Mouse (Mus musculus): ENCODE results near the gene Tmx1. TPM values are rescaled to one million over a fixed set of nuclear protein-coding genes. Genes with fewer than 3 reads are reported as not detected.
A peak's percentile ranks its signal among the peaks of the same experiment; 100 is the strongest.

Tmx1 gene
- polyA plus RNA-seq, 1 experiment from 2014 or later = 153 TPM

DNA sequence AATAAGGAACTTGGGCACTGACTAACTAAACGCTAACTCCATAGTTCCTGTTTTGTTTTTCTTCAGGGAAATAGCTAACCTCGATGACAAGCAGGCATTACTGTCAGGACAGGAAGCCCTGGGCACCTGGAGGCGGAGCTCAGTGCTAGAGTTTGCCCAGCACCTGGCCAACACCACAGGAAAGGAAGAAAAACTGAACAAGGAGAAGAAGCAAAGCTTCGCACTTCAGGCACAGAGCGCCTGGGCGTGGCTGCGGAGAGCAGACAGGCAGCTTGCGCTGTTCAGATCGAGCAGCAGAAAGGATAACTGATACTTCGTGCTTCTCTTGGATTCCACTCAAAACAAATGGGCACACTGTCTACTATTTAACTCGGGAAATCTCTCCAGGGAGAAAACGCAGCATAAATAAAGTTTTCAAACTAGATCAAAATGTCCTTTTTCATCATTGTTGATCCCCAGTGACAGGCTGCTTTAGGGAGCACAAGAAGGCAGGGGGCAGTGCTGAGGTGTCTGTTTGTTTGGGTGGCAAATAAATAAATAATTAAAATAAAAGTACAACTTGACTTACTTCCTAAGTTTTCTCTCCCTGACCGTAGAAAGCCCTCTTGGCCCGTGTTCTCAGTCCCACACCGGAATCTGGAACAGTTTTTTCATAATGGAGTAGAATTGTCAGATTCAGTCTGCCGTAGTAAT lies 24.1 kb downstream of the Tmx1 start:
- H3K27ac ChIP-seq (ENCODE audit: low read depth, low read length) = no peak overlapping the region
- H3K27me3 ChIP-seq (replicated peaks; ENCODE audit: control insufficient read depth, insufficient read depth, low read length) = no peaks in the 10 kb centered on the region
- H3K4me3 ChIP-seq (ENCODE audit: low read length) = no peak overlapping the region
- no peaks in the 10 kb centered on the region for H3K4me1 ChIP-seq (ENCODE audit: control insufficient read depth, insufficient read depth, low read depth, low read length)
- no peak overlapping the region for H3K9ac ChIP-seq (ENCODE audit: low read depth, low read length)
- H3K4me2 ChIP-seq (ENCODE audit: low read length) = no peak overlapping the region
- no peaks in the 10 kb centered on the region for H3K9me3 ChIP-seq (ENCODE audit: control insufficient read depth, low read length)
- ATAC-seq = no peak
- no peaks in the 10 kb centered on the region for H3K36me3 ChIP-seq (ENCODE audit: control insufficient read depth, insufficient read depth, low read length)
- 87% methylated on average over 16 of the region's 16 CpGs for WGBS

DNA sequence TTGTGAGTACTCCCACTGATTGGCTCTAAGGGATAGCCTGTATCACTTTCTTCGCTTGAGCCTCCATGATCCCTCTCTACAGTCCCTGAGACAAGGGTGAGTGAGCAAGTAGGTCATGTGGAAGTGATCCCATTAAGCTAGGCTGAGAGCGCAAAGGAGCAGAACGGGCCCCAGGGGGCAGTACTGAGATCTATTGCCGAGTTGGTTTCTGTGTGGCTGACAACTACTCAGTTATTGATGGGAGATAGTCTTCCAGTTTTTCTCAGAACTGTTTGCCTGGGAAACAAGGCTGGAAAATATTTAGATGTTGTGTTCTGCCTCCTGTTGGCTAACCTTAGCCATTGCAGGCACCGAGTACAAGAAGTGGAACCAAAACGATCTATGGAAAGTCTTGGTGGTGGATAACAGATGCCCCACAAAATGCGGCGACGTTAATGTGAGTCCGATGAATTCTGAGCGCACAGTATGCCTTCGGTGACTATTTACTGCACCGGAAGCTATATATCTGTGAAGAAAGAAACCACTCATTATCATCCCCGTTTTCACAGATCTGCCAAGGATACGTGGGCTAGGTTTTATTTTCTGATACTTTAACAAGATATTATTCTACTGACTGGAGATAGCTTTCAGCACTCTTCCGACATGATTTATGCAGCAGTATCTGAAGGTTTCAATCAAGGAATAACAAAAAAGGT lies 24.8 kb downstream of the Tmx1 start:
- Histone ChIP-seq H3K4me2 (ENCODE audit: low read length) (no peak overlapping the region), H3K27me3 (replicated peaks; ENCODE audit: control insufficient read depth, insufficient read depth, low read length) (no peaks in the 10 kb centered on the region), H3K4me1 (ENCODE audit: control insufficient read depth, insufficient read depth, low read depth, low read length) (no peaks in the 10 kb centered on the region), H3K9ac (ENCODE audit: low read depth, low read length) (no peak overlapping the region), H3K4me3 (ENCODE audit: low read length) (no peak overlapping the region), H3K27ac (ENCODE audit: low read depth, low read length) (no peak overlapping the region), H3K36me3 (ENCODE audit: control insufficient read depth, insufficient read depth, low read length) (no peaks in the 10 kb centered on the region), H3K9me3 (ENCODE audit: control insufficient read depth, low read length) (no peaks in the 10 kb centered on the region)
- WGBS = 75% methylated on average over 16 of the region's 16 CpGs
- ATAC-seq = no peak

DNA sequence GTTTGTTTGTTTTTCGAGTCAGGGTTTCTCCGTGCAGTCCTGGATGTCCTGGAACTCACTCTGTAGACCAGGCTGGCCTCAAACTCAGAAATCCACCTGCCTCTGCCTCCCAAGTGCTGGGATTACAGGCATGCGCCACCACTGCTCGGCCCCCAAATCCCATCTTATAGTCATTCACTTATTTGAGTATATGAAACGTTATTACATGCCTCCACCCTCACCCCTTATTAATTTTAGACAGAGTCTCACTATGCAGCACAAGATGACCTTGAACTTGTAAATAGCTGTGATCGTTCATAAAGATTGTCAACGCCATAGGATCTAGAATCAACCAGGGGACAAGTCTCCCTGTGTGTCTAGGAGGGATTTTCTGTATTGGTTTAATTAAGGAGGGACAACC lies 33.1 kb downstream of the Tmx1 start:
- no peak overlapping the region for H3K9ac ChIP-seq (ENCODE audit: low read depth, low read length)
- no peak for ATAC-seq
- no peaks in the 10 kb centered on the region for H3K4me1 ChIP-seq (ENCODE audit: control insufficient read depth, insufficient read depth, low read depth, low read length)
- H3K4me2 ChIP-seq (ENCODE audit: low read length) = no peak overlapping the region
- H3K27ac ChIP-seq (ENCODE audit: low read depth, low read length) = no peak overlapping the region
- no peaks in the 10 kb centered on the region for H3K9me3 ChIP-seq (ENCODE audit: control insufficient read depth, low read length)
- no peak overlapping the region for H3K4me3 ChIP-seq (ENCODE audit: low read length)
- no peaks in the 10 kb centered on the region for H3K36me3 ChIP-seq (ENCODE audit: control insufficient read depth, insufficient read depth, low read length)
- 90% methylated on average over 7 of the region's 7 CpGs for WGBS
- no peaks in the 10 kb centered on the region for H3K27me3 ChIP-seq (replicated peaks; ENCODE audit: control insufficient read depth, insufficient read depth, low read length)

DNA sequence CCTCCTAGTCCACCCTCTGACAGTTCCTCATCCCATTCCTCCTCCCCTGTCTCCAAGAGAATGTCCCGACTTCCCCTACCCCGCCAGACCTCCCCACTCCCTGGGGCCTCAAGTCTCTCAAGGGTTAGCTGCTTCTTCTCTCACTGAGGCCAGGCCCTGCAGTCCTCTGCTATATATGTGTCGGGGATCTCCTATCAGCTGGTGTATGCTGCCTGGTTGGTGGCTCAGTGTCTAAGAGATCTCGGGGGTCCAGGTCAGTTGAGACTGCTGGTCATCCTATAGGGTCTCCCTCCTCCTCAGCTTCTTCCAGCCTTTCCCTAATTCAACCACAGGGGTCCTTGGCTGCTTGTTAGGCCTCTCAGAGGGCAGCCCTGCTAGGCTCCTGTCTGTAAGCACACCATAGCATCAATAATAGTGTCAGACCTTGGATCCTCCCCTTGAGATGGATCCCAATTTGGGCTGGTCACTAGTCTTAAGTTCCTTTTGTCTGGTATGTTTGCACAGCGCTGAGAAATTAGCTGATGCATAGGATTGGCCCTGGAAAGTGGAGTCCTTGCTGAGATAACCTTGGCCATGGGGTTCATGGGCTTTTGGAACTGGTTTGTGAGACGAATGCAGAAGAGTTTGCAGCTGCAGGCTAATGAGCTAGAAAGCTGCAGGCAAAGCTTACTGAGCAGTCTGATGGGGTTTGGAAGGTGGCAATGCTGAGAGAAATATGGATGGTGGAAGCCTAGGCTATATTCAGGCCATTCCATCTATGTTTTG lies 34.0 kb downstream of the Tmx1 start:
- WGBS = 82% methylated on average over 6 of the region's 6 CpGs
- no peaks in the 10 kb centered on the region for H3K4me1 ChIP-seq (ENCODE audit: control insufficient read depth, insufficient read depth, low read depth, low read length)
- ATAC-seq = no peak

DNA sequence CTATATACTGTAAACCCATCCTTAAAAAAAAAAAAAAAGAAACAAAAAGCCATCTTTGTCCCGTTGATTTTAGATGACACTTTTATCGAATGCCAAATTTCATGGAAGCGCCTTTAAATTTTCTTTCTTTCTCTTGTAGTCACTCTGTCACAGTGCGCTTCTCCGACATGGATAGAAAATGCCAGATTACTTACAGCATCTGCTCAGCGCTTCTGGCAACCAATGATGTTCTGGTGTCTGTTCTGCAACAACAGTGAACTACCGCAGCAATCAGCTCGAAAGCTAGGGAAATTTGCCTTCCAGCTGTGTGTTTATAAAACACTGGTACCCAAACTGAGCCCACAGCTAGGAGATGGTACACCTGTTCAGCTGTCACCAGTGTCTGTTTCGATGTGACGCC lies 39.5 kb downstream of the Tmx1 start:
- Histone ChIP-seq H3K9me3 (ENCODE audit: control insufficient read depth, low read length) (no peaks in the 10 kb centered on the region), H3K27ac (ENCODE audit: low read depth, low read length) (no peak overlapping the region), H3K36me3 (ENCODE audit: control insufficient read depth, insufficient read depth, low read length) (no peaks in the 10 kb centered on the region), H3K4me1 (ENCODE audit: control insufficient read depth, insufficient read depth, low read depth, low read length) (peaks cover 4% of the 10 kb centered on the region; the same call in 1 of the 2 replicates), H3K9ac (ENCODE audit: low read depth, low read length) (no peak overlapping the region), H3K27me3 (replicated peaks; ENCODE audit: control insufficient read depth, insufficient read depth, low read length) (no peaks in the 10 kb centered on the region), H3K4me2 (ENCODE audit: low read length) (no peak overlapping the region), H3K4me3 (ENCODE audit: low read length) (no peak overlapping the region)
- ATAC-seq = no peak
- 90% methylated on average over 10 of the region's 10 CpGs for WGBS

More for the DNA sequence above, 34.0 kb downstream of the Tmx1 start:
- H3K9me3 ChIP-seq (ENCODE audit: control insufficient read depth, low read length) = no peaks in the 10 kb centered on the region
- no peak overlapping the region for H3K4me3 ChIP-seq (ENCODE audit: low read length)
- H3K4me2 ChIP-seq (ENCODE audit: low read length) = no peak overlapping the region
- no peak overlapping the region for H3K27ac ChIP-seq (ENCODE audit: low read depth, low read length)
- no peaks in the 10 kb centered on the region for H3K27me3 ChIP-seq (replicated peaks; ENCODE audit: control insufficient read depth, insufficient read depth, low read length)
- no peaks in the 10 kb centered on the region for H3K36me3 ChIP-seq (ENCODE audit: control insufficient read depth, insufficient read depth, low read length)
- no peak overlapping the region for H3K9ac ChIP-seq (ENCODE audit: low read depth, low read length)

DNA sequence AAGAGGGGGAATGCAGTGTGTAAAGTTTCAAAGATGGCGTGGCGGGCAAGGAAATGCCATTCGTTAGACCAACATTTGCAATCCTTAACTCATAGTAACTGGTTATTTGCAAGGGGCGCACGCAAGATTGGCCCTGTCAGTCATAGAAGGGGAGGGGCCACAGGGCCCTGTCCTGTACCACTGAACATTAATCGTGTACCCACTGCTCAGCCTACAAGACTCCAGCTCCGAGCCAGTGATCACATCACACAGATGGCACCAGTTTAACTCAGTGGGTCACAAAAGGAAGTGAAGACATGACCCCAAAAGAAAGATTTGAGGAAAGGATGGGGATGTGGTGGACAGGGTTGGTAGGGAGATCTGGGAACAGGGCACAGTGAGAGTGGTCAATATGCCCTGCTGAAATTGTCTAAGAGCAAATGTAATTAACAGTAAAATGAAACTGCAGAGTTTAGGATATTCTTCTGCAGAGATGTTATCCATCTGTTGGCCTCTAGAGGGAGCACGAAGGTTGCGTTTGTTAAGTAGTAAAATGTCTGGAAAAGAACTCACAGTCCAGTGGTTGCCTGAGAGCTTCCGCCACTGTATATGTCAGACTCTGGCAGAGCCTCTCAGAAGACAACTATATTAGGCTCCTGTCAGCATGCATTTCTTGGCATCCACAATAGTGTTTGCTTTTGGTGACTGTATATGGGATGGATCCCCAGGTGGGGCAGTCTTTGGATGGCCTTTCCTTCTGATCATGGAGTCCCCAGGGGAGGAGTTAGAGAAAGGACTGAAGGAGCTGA lies 41.8 kb downstream of the Tmx1 start:
- WGBS = 59% methylated on average over 10 of the region's 10 CpGs
- H3K27ac ChIP-seq (ENCODE audit: low read depth, low read length) = no peak overlapping the region
- peak; percentile 73 for ATAC-seq
- H3K27me3 ChIP-seq (replicated peaks; ENCODE audit: control insufficient read depth, insufficient read depth, low read length) = no peaks in the 10 kb centered on the region
- H3K4me3 ChIP-seq (ENCODE audit: low read length) = no peak overlapping the region
- no peak overlapping the region for H3K9ac ChIP-seq (ENCODE audit: low read depth, low read length)
- H3K4me2 ChIP-seq (ENCODE audit: low read length) = no peak overlapping the region
- H3K36me3 ChIP-seq (ENCODE audit: control insufficient read depth, insufficient read depth, low read length) = no peaks in the 10 kb centered on the region
- no peaks in the 10 kb centered on the region for H3K9me3 ChIP-seq (ENCODE audit: control insufficient read depth, low read length)
- H3K4me1 ChIP-seq (ENCODE audit: control insufficient read depth, insufficient read depth, low read depth, low read length) = peaks cover 4% of the 10 kb centered on the region; the same call in 1 of the 2 replicates

DNA sequence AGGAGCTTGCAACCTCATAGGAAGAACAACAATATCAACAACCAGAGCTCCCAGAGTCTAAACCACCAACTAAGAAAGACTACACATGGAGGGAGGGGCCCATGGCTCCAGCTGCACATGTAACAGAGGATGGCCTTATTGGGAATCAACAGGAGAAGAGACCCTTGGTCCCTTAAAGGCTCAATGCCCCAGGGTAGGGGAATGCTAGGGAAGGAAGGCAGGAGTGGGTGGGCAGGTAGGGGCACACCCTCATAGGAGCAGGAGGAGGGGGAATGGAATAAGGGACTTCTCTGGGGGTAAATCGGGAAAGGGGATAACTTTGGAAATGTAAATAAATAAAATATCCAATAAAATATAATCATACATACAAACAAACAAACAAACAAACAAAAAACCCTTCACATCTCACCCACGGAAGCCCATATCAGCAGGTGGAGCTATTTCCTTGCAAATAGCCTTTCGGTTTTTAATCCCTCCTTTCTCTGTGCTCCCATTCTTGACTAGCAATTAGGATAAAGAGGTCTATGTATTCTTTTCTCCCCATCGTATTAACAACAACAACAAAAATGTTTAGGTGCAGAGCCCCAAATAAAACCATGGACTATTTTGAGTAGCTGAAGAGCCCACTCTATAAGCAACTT lies 42.5 kb downstream of the Tmx1 start:
- Histone ChIP-seq H3K4me2 (ENCODE audit: low read length) (no peak overlapping the region), H3K4me1 (ENCODE audit: control insufficient read depth, insufficient read depth, low read depth, low read length) (peaks cover 4% of the 10 kb centered on the region; the same call in 1 of the 2 replicates), H3K27me3 (replicated peaks; ENCODE audit: control insufficient read depth, insufficient read depth, low read length) (no peaks in the 10 kb centered on the region), H3K4me3 (ENCODE audit: low read length) (no peak overlapping the region), H3K9ac (ENCODE audit: low read depth, low read length) (no peak overlapping the region), H3K36me3 (ENCODE audit: control insufficient read depth, insufficient read depth, low read length) (no peaks in the 10 kb centered on the region), H3K27ac (ENCODE audit: low read depth, low read length) (no peak overlapping the region), H3K9me3 (ENCODE audit: control insufficient read depth, low read length) (no peaks in the 10 kb centered on the region)
- WGBS = 50% methylated on average over 4 of the region's 4 CpGs
- peak; percentile 60 for ATAC-seq

DNA sequence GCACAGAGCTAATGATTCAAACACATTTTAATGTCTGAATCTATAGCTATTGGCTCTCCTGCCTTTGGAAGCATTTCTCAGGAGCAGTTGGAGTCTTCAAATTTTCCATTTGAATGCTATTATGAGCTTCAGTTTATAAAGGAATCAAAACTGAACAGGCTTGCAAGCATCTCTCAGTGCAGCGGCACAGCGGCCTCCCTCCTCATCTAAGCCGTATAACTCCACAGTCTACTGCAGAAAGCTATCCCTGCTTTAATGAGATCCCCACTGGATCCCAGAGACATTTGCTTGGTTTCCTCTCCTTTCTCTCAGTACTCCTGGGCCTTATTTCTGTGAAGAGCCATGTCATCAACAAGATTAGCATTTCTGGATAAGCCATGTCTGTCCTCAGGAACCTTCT lies 45.2 kb downstream of the Tmx1 start:
- Histone ChIP-seq H3K9me3 (ENCODE audit: control insufficient read depth, low read length) (no peaks in the 10 kb centered on the region), H3K27me3 (replicated peaks; ENCODE audit: control insufficient read depth, insufficient read depth, low read length) (no peaks in the 10 kb centered on the region), H3K4me1 (ENCODE audit: control insufficient read depth, insufficient read depth, low read depth, low read length) (peaks cover 4% of the 10 kb centered on the region; the same call in 1 of the 2 replicates), H3K4me3 (ENCODE audit: low read length) (no peak overlapping the region), H3K9ac (ENCODE audit: low read depth, low read length) (no peak overlapping the region), H3K4me2 (ENCODE audit: low read length) (no peak overlapping the region), H3K36me3 (ENCODE audit: control insufficient read depth, insufficient read depth, low read length) (no peaks in the 10 kb centered on the region), H3K27ac (ENCODE audit: low read depth, low read length) (peak overlapping the region; percentile 4; the same call in 1 of the 2 replicates)
- peak; percentile 60; the same call in 1 of the 2 replicates for ATAC-seq
- 65% methylated on average over 3 of the region's 3 CpGs for WGBS

Measured in hindbrain, embryonic 16.5 days (tissue).